Mouse (Mus musculus): ENCODE data around the gene Amotl2. TPM values are rescaled to one million over a fixed set of nuclear protein-coding genes. Genes with fewer than 3 reads are reported as not detected.

The Amotl2 gene
- polyA plus RNA-seq, 1 experiment = 83.2 TPM

- DNase-seq (ENCODE audit: low read depth) = peak; percentile 46
- TF ChIP-seq POLR2A (IDR thresholded peaks at IDR 0.05; ENCODE audit: borderline replicate concordance, extremely low read depth, insufficient read depth, insufficient read length, poor library complexity, severe bottlenecking) = no peak
- no peak for TF ChIP-seq CTCF (IDR thresholded peaks at IDR 0.05; ENCODE audit: borderline replicate concordance, extremely low read depth, insufficient read depth, insufficient read length)
These were observed 23.7 kb upstream of the Amotl2 start for GRCm38 (mm10) chr9:102692564-102693475.

DNA sequence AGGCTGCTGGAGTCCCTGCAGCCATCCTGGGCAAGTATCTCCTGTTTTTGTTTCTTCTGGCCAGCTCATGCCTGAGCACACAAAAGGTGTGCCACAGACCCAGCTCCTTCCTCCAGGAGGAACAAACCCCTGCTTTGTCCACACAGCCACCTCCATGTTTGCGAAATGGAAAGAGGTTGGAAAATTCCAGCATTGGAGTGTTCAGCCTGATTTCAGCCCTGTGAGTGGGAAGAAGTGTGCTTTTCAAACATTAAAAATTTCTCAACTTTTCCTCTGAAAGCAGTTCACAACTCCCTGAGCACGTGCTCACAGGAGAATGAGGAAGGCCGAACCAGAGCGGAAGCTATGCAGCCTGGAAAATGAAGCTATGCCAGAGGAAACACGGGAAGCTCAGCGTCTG is 15.4 kb upstream of the Amotl2 start:
- no peak for DNase-seq (ENCODE audit: low read depth)
- no peak for TF ChIP-seq CTCF (IDR thresholded peaks at IDR 0.05; ENCODE audit: borderline replicate concordance, extremely low read depth, insufficient read depth, insufficient read length)
- TF ChIP-seq POLR2A (IDR thresholded peaks at IDR 0.05; ENCODE audit: borderline replicate concordance, extremely low read depth, insufficient read depth, insufficient read length, poor library complexity, severe bottlenecking) = no peak

DNA sequence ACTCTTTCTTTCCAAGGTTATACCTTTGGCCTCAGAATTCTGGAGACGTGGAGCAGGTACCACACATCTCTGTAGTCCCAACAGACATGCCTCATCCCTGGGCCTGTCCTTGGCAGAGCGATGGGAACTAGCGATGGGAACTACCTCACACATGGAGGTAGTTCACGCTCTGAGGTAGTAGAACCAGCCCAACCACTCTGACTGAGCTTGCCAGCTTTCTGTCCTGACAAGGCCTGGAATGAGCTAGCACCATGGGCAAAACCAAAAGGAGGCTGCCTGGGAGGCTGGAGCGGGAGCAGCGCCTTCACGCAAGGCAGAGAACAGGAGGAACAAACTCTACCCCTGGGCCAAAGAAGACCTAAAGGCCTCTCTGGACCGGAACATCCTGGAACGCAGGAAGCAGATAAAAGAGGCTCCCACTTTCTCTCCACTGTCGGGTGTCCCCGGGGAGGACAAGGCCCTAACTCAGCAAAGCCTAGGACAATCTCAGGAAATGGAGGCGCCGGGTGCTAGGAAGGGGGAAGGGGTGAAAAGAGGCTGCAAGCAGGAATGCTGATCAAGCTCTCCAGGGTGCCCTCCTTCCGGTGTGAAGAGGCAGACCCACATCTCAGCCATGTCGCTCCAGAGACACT is 6.9 kb upstream of the Amotl2 start:
- no peak for DNase-seq (ENCODE audit: low read depth)
- TF ChIP-seq POLR2A (IDR thresholded peaks at IDR 0.05; ENCODE audit: borderline replicate concordance, extremely low read depth, insufficient read depth, insufficient read length, poor library complexity, severe bottlenecking) (no peak), CTCF (IDR thresholded peaks at IDR 0.05; ENCODE audit: borderline replicate concordance, extremely low read depth, insufficient read depth, insufficient read length) (no peak)

GRCm38 (mm10) chr9:102710520-102710919 is 6.0 kb upstream of the Amotl2 start:
- no peak for DNase-seq (ENCODE audit: low read depth)
- TF ChIP-seq POLR2A (IDR thresholded peaks at IDR 0.05; ENCODE audit: borderline replicate concordance, extremely low read depth, insufficient read depth, insufficient read length, poor library complexity, severe bottlenecking) (no peak), CTCF (IDR thresholded peaks at IDR 0.05; ENCODE audit: borderline replicate concordance, extremely low read depth, insufficient read depth, insufficient read length) (no peak)

DNA sequence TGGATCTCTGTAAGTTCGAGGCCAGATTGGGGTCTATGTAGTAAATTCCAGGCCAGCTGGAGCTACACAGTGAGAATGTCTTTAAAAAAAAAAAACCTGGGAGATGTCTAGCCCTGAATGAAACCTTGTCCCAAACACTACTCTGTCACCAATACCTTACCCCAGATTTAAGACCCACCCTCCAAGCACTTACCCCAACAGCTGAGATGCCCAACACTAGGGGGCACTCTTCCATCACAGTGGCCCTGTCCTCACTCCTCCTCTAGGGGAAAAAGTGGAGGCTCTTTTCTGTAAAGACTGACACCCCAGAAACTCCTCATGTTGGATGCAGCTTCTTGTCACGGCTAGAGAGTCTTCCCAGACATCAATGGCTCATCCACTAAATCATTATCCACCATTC is 2.7 kb upstream of the Amotl2 start:
- TF ChIP-seq POLR2A (IDR thresholded peaks at IDR 0.05; ENCODE audit: borderline replicate concordance, extremely low read depth, insufficient read depth, insufficient read length, poor library complexity, severe bottlenecking) (no peak), CTCF (IDR thresholded peaks at IDR 0.05; ENCODE audit: borderline replicate concordance, extremely low read depth, insufficient read depth, insufficient read length) (peak; percentile 60; the same call in 1 of the 2 replicates)
- DNase-seq (ENCODE audit: low read depth) = no peak

- DNase-seq (ENCODE audit: low read depth) = peak; percentile 52
- TF ChIP-seq POLR2A (IDR thresholded peaks at IDR 0.05; ENCODE audit: borderline replicate concordance, extremely low read depth, insufficient read depth, insufficient read length, poor library complexity, severe bottlenecking) (no peak), CTCF (IDR thresholded peaks at IDR 0.05; ENCODE audit: borderline replicate concordance, extremely low read depth, insufficient read depth, insufficient read length) (0 out of 2 replicates have a peak, but pooled peaks have one; percentile 0)
These were observed 1.5 kb upstream of the Amotl2 start for GRCm38 (mm10) chr9:102714893-102715505.

GRCm38 (mm10) chr9:102715506-102715900 is 969 bp upstream of the Amotl2 start:
- DNase-seq (ENCODE audit: low read depth) = no peak

GRCm38 (mm10) chr9:102717164-102717885 is 853 bp downstream of the Amotl2 start:
- DNase-seq (ENCODE audit: low read depth) = peak; percentile 95
- TF ChIP-seq CTCF (IDR thresholded peaks at IDR 0.05; ENCODE audit: borderline replicate concordance, extremely low read depth, insufficient read depth, insufficient read length) (peak; percentile 44), POLR2A (IDR thresholded peaks at IDR 0.05; ENCODE audit: borderline replicate concordance, extremely low read depth, insufficient read depth, insufficient read length, poor library complexity, severe bottlenecking) (peak; percentile 75; the same call in 1 of the 2 replicates)

More at GRCm38 (mm10) chr9:102715506-102715900, 969 bp upstream of the Amotl2 start:
- TF ChIP-seq CTCF (IDR thresholded peaks at IDR 0.05; ENCODE audit: borderline replicate concordance, extremely low read depth, insufficient read depth, insufficient read length) = no peak
- no peak for TF ChIP-seq POLR2A (IDR thresholded peaks at IDR 0.05; ENCODE audit: borderline replicate concordance, extremely low read depth, insufficient read depth, insufficient read length, poor library complexity, severe bottlenecking)

DNA sequence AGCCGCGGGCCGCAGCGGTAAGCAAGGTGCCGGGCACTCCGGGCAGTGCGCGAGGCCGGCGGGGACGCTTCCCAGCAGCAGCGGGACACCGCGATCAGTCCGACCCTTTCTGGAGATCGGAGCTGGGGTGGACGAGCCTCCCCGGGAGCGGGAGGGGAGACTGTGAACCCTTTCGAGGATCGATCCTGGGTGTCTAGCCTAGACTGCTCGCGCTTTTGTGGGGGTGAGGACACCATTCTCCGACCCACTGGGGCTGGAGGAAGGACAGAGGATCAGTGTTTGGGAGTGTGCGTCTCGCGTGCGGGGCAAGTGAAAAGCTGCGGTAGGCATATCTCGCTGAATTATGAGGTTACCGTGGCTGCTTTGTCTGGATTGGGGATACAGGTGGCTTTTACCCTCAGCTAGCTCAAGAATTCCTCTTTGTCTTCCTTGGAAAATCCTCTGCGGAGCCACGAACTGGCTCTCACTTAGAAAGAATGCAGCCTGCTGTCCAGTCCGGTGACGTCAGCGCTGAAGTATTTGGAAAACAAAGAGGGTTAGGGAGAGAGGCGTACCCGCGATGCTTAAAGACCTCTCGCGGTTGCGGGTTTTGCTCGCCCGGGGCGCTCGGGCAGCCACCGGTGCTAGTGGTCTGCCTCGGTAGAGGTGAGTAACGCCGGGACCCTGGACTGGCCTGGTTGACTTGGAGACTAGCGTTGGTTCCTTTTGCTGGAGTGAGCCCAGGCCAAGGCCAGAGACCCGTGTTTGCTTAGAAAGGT is 1.6 kb downstream of the Amotl2 start:
- peak; percentile 95 for DNase-seq (ENCODE audit: low read depth)
- TF ChIP-seq CTCF (IDR thresholded peaks at IDR 0.05; ENCODE audit: borderline replicate concordance, extremely low read depth, insufficient read depth, insufficient read length) (no peak), POLR2A (IDR thresholded peaks at IDR 0.05; ENCODE audit: borderline replicate concordance, extremely low read depth, insufficient read depth, insufficient read length, poor library complexity, severe bottlenecking) (peak; percentile 8)

DNA sequence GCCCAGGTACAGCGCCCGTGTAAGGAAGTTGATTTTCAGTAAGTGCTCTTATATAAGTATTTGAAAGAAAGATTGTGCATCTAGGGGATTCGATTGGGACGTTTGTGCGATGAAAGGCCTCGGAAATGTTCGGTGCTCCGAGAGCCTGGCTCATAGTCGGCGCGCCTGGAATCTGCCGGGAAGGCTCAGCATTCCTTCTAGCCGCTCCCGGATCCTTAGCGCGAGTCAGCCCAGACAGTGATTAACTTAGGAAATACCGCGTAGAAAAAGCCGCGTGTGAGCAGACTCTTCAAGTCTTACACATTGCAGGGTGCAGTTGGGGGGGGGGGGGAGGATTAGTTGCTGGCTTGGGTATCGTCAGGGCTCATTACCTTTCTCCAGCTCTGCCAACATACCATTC is 2.2 kb downstream of the Amotl2 start:
- peak; percentile 76 for DNase-seq (ENCODE audit: low read depth)
- TF ChIP-seq CTCF (IDR thresholded peaks at IDR 0.05; ENCODE audit: borderline replicate concordance, extremely low read depth, insufficient read depth, insufficient read length) = no peak
- TF ChIP-seq POLR2A (IDR thresholded peaks at IDR 0.05; ENCODE audit: borderline replicate concordance, extremely low read depth, insufficient read depth, insufficient read length, poor library complexity, severe bottlenecking) = peak; percentile 8; the same call in 1 of the 2 replicates

Data from brain, embryonic 14.5 days (tissue).